Mouse (Mus musculus) thymus, adult 2 months (tissue): ENCODE data around the gene Msi1. TPM values are rescaled to one million over a fixed set of nuclear protein-coding genes. Genes with fewer than 3 reads are reported as not detected.
A peak's percentile ranks its signal among the peaks of the same experiment; 100 is the strongest.

Experiments used
- DNase-seq: peaks from one replicate; pipeline ENCODE4 v3.0.0; 2021
- H3K27ac ChIP-seq: fragments of 200-500 bp; 2 replicates; pipeline ENCODE4 v1.5.1; 2012; ENCODE audit warnings: low read length, control low read depth; ENCODE audit not compliant: control insufficient read depth, insufficient read depth
- H3K27me3 ChIP-seq: fragments of 200-500 bp; 2 replicates; pipeline ENCODE4 v1.6.1; 2012; ENCODE audit warnings: mild to moderate bottlenecking, low read length, moderate library complexity, mixed read lengths; ENCODE audit not compliant: control insufficient read depth, insufficient read depth
- H3K36me3 ChIP-seq: fragments of 200-500 bp; 2 replicates; pipeline ENCODE4 v1.6.1; 2012; ENCODE audit warnings: mild to moderate bottlenecking, low read length, moderate library complexity; ENCODE audit not compliant: control insufficient read depth, insufficient read depth
- H3K4me1 ChIP-seq: fragments of 200-500 bp; replicated peaks from 2 replicates; pipeline ENCODE4 v1.6.1; 2012; ENCODE audit warnings: low read length; ENCODE audit not compliant: control insufficient read depth, insufficient read depth
- H3K4me3 ChIP-seq: fragments of 200-500 bp; 2 replicates; pipeline ENCODE4 v1.5.1; 2012; ENCODE audit warnings: mild to moderate bottlenecking, low read length, control low read depth, moderate library complexity; ENCODE audit not compliant: control insufficient read depth, insufficient read depth
- CTCF ChIP-seq: fragments of 200-500 bp; IDR thresholded peaks from 2 replicates; pipeline ENCODE4 v1.5.1; 2012; ENCODE audit warnings: mild to moderate bottlenecking, control low read depth, low read length, moderate library complexity, borderline replicate concordance; ENCODE audit not compliant: control insufficient read depth, poor library complexity, insufficient read depth; ENCODE audit errors: extremely low read depth
- POLR2A ChIP-seq: fragments of 200-500 bp; IDR thresholded peaks from 2 replicates; pipeline ENCODE4 v1.6.1; 2012; ENCODE audit warnings: mild to moderate bottlenecking, low read length, control low read depth, moderate library complexity; ENCODE audit not compliant: control insufficient read depth, poor library complexity, insufficient read depth; ENCODE audit errors: extremely low read depth
- WGBS: fragments of 180-500 bp; shearing (Covaris S2); methylation state at CpG from one replicate; pipeline ENCODE4 v1.1.7; 2018; 5-methylcytosine and 5-hydroxymethylcytosine counted together
- polyA plus RNA-seq: library from polyadenylated mRNA; depleted of rRNA; stranded (reverse); fragments of >200 nt; gene quantifications from 2 replicates; pipeline ENCODE4 v1.2.3, GENCODE M21; 2012

Msi1 gene
- polyA plus RNA-seq, 1 experiment, result 6.6 TPM

GRCm38 (mm10) chr5:115487942-115488580 is 58.7 kb downstream of the Msi1 start:
- TF ChIP-seq POLR2A, result no peak
- no peak for TF ChIP-seq CTCF
- H3K27ac ChIP-seq, result peak overlapping the region; percentile 80; the same call in 1 of the 2 replicates
- peaks cover 19% of the 10 kb centered on the region for H3K4me1 ChIP-seq
- no peaks in the 10 kb centered on the region for H3K27me3 ChIP-seq
- H3K36me3 ChIP-seq, result no peaks in the 10 kb centered on the region
- WGBS, result 58% methylated on average over 9 of the region's 9 CpGs
- DNase-seq, result no peak
- H3K4me3 ChIP-seq, result no peak overlapping the region

- no peaks in the 10 kb centered on the region for H3K27me3 ChIP-seq
- WGBS, result under 1% methylated on average over 39 of the region's 39 CpGs
- peaks cover 19% of the 10 kb centered on the region for H3K4me1 ChIP-seq
- peak overlapping the region; percentile 18 for H3K4me3 ChIP-seq
- peak overlapping the region; percentile 95 for H3K27ac ChIP-seq
- TF ChIP-seq CTCF (no peak), POLR2A (peak; percentile 58; the same call in 1 of the 2 replicates)
- DNase-seq, result peak; percentile 76
- H3K36me3 ChIP-seq, result no peaks in the 10 kb centered on the region
Measured at GRCm38 (mm10) chr5:115488841-115489698, 59.7 kb downstream of the Msi1 start.

DNA sequence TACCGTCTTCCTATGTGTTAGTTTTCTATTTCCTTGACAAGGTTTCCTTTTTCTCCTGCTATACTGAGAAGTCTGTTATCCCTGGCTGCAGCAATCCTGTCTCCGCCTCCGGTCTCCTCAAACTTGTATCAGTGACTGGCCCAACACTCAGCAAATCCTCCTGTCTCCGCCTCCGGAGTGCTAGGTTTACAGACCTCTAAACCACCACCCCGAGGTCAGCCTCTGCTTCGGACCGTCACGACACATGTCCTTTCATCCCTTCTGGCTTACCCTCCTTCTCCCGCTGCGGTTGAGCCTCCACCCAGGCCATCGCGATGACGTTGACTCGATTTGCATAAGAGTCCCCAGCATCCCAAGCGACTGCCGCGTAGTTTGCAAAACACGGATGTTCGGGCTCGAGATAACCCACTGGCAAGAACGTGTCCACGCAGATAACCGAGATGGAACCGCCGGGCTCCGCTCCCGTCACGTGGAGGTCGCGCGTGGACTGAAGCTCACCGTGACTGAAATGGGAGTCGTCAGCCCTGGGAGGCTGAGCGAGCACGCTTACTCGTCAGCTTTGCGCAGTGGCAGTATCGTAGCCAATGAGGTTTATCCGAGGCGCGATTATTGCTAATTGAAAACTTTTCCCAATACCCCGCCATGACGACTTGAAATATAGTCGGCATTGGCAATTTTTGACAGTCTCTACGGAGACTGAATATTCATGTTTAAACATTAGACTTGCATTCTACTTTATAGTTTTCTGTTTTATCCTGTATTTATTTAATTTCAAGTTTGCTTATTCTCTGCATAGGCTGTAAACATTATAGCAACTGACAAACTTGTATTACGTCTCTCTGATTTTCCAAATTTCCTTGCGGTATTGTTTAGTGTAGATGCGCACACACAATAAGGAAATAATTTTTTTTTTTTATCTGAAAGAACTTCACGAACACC is 60.6 kb downstream of the Msi1 start:
- peak overlapping the region; percentile 95 for H3K27ac ChIP-seq
- peaks cover 16% of the 10 kb centered on the region for H3K4me1 ChIP-seq
- no peaks in the 10 kb centered on the region for H3K27me3 ChIP-seq
- under 1% methylated on average over 50 of the region's 50 CpGs for WGBS
- H3K4me3 ChIP-seq, result peak overlapping the region; percentile 39
- DNase-seq, result peak; percentile 78
- no peaks in the 10 kb centered on the region for H3K36me3 ChIP-seq
- TF ChIP-seq CTCF (no peak), POLR2A (0 out of 2 replicates have a peak, but pooled peaks have one; percentile 42)

DNA sequence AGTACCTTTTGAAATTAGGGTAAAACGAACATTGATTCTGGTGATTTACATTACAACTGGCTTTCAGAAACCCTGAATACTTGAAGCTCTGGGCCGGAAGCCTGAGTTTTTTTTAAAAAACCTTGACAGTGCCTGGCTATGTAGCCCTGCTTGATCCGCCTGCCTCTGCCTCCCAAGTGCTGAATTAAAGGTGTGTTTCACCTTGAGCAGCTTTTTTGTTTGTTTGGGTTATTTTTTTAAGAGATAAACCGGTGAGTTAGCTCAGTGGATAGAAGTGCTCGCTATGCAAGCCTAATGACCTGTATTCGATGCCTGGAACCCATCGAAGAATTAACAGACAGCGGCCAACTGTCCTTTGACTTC is 61.2 kb downstream of the Msi1 start:
- TF ChIP-seq POLR2A, result no peak
- TF ChIP-seq CTCF, result no peak
- Histone ChIP-seq H3K4me3 (no peak overlapping the region), H3K27ac (peak overlapping the region; percentile 68), H3K36me3 (no peaks in the 10 kb centered on the region), H3K27me3 (no peaks in the 10 kb centered on the region), H3K4me1 (peaks cover 15% of the 10 kb centered on the region)
- DNase-seq, result no peak
- 13% methylated on average over 8 of the region's 8 CpGs for WGBS

GRCm38 (mm10) chr5:115491076-115491475 is 61.7 kb downstream of the Msi1 start:
- no peaks in the 10 kb centered on the region for H3K27me3 ChIP-seq
- H3K27ac ChIP-seq, result no peak overlapping the region
- DNase-seq, result no peak
- 42% methylated on average over 5 of the region's 5 CpGs for WGBS
- peaks cover 15% of the 10 kb centered on the region for H3K4me1 ChIP-seq
- no peak overlapping the region for H3K4me3 ChIP-seq
- TF ChIP-seq CTCF, result no peak
- TF ChIP-seq POLR2A, result no peak
- H3K36me3 ChIP-seq, result no peaks in the 10 kb centered on the region
